Mouse (Mus musculus) lung, postnatal 10 days (tissue): ENCODE measurements at regions not wholly inside any gene's neighbourhood (a gene's known extent, or its start where the extent isn't known, plus 50 kb on each side); places are given as distances from the start of the nearest gene placed in this dataset.
"Not testable (repeated sequence)": the region's sequence is repeated elsewhere in the genome, so short reads cannot be mapped to it uniquely, and the experiment has no call there.

Experiments
- DNase-seq: peaks from one replicate; pipeline ENCODE4 v3.0.0; 2021

DNA sequence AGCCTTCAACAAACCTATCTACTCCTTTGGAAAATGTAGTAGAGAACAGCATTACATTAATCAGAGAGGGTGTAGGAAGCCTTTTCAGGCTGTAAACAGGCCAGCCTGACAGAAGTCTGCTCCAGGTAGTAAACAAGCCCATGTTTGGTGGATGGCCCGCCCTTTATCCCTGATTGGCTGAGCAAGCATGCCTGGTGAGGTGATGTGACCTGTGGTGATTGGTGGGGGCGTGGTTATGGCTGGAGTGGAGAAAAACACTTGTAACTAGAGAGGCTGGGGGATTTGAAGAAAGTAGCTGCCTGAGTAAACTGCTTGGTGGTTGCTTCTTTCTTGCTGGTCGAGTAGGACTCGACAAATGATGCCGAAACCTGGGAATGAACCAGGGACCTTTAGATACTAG lies 621.3 kb upstream of the Dsel start:
- not testable (repeated sequence) for DNase-seq

DNA sequence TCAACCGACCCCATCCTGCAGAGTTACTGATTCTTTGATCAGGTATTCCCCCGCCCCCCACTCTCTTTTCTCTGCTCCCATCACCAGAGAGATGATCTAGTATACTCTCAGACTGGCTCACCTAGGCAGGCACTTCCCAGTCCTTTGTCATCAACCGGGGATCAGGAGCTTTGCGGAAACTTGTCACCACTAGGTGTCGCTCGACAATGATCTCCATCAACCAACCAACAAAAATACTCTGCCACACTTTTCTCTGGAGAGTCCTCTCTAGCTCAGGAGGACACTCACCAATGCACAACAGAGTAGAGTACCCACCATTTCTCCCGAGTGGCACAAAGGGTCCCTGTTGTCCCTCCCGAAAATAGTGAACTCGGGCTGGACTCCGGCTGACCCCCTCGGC lies 591.3 kb upstream of the Dsel start:
- DNase-seq, result no peak

DNA sequence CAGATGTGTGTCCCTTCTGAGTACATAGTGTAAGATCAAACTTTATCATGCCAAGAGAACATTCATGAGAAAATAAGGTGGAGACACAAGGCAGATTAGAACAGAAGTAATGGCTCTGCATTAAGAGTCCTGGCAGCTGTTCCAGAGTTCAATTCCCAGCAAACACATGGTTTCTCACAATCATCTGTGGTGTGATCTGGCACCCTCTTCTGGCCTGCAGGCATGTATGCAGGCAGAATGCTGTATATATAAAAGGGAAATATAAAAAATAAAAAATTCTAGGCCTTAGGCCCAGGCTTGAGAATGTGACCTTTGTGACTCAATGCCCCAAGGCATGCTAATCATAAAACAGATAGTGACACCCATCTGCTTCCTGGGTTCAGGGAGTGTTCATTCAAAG lies 587.7 kb upstream of the Dsel start:
- no peak for DNase-seq

DNA sequence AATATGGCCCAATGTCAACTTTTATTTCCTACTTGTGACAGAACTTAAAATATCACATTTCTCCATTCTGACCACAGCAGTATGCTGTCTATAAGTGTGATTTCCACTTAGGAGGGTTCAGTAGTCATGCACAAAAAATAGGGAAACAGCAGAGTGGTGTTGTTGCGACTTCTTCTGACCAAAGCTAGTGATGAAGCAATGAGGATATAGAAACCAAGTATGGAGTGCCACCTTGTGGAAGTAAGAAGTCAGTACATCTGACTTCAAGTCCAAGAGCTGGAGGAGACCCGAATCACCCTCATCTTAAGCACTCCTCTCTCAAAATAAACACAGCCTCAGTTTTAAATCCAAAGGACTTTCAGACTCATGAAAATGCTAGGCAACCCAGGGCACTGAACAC lies 586.9 kb upstream of the Dsel start:
- DNase-seq, result no peak

DNA sequence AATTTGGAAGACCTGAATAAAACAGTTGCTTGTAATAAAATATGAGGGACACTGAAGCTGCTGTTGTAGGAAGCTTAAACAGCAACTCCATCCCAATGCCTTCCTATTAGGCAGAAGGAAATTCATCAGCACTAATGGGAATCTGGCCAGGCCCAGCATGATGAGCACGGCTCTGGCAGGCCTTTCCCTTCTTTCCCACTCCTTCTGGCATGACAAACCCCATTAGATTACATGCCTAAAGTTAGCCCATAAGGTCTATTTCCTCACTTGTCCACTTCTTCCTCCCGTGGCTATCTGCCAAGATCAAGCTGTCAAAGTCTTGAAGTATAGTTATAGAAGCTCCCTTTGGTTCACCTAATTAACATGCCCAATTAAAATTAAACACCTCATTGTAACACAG lies 574.4 kb upstream of the Dsel start:
- no peak for DNase-seq

DNA sequence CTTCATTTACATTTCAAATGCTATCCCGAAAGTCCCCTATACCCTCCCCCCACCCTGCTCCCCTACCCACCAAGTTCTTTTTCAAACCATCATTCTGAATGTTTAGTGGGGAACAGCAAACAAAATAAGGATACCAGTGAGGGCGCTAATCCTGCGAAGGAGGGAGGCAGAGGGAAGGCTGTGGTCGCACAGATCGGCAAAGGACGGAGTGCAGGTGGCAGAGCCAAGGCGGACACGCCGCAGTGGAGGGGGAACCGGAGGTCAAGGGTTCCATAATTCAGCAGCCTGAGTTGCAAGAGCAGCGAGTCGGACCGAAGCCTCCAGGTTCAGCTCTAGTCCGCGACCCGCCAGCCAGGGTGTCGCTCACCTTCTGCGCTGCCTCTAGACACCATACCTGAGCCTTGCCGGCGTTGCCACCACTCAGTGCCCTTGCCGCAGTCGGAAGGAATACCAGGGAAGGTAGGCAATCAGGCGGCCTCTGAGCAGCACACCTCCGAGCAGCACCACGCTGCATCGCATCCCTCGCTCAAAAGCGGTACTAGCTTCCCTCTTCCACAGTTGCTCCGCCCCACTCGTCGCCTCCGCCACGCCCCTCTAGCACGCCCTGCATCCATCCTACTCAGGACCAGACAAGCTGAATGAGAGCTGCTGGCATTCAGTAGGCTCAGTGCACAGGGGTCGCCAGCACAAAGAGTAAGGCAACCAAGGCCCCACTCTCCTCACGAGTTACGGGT lies 551.8 kb upstream of the Dsel start:
- no peak for DNase-seq

DNA sequence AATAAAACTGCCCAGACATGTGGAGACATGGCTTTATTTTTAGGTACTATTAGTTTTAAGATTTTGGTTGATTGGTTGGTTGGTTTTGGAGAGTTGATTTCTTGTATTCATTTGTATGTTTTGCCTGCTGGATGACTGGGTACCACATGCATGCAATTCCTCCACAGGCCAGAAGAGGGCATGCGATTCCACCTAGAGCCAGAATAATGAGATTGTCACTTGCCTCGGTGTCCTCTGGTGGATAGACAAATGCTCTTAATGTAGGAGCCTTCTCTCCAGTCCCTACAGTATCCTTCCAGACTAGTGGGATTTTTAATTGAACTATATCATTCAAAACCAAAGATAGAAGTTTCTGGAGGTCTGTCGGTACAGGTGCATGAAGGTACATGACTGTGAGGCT lies 524.1 kb upstream of the Dsel start:
- no peak for DNase-seq

DNA sequence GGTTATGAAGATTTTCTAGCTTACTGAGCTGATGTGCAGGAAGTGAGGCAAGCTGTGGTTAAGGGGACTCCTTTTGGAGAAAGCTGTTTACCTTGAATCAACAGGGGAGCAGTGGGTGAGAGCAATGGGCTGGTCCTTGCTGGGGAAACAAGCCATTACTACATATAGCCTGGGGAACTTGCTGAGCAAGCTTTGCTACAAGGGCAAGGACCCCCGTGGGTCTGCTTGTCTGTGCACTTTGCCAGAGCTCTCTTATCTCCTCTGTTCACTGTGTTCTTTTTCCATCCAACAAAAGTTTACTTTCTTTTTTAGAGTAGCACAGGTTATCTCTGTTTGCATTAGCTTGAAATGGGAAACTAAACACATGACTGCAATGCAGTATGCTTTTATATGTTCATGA lies 519.3 kb upstream of the Dsel start:
- no peak for DNase-seq

DNA sequence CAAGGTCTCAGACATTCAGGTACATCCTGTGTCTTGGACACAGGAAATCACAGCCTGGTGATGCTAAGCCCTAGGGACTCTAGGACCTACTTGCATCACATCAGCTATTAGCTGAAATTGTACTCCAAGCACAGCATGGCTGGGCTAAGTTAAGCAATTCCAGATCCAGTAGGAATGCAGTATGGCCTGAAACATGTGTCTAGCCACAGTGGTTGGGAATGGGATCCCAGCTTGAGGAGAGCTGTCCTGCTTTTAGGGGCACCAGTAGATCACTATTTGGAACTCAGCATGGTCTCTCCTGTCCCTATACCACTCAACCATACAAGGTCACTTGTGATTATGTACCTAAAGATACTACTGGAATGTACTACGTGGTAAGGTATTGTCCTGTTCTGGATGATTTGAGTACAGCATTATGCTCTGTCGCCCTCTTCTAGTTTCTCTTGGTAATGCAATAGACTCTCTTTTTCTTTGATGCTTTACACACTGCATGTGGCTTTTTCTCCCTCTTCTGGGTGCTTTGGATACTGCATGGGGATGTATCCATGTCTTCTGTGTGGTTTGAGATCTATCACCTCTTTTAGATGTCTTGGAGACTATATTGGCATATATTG lies 515.0 kb upstream of the Dsel start:
- peak; percentile 11 for DNase-seq

DNA sequence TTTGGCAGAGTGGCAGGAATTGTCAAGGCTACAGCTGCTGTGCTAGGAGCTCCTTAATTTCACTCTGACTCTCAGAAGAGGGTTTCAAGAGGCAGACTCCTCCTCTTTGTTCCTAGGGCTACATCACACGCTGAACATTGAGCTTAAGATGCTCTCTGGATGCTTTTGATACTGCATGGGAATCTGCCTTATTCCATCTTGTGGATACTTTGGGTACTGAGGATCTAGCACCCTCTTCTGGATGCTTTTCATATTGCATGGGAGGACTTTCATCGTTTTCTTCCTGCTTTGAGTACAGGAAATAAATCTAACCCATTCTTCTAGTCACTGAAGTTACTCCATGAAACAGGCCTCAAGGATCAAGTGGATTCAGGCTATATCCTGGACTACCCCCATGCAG lies 513.9 kb upstream of the Dsel start:
- DNase-seq, result peak; percentile 9

DNA sequence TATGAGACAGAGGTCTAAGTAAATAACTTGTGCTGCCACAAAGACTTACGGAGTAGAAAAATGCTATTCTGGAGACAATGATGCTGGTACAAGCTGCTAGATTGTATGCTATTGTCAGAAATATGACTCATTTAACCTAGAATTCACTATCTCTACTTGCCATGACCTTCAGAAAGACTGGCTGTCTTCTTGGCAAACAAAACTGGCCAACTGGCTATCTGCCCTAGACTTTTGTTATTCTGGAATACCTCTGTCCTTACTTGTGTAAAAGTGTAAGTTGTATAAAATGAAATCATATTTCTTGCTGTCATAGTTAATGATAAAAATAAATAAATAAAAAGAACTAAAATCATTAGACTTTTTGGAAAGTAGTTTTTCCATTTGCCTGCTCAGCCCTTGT lies 491.1 kb upstream of the Dsel start:
- no peak for DNase-seq
